Mouse (Mus musculus) cerebellum, adult 11 months (tissue): Measurements from ENCODE around the gene R3hcc1l.

Experiments
- DNase-seq: peaks from one replicate; pipeline ENCODE4 v3.0.0; 2022

The R3hcc1l gene

DNA sequence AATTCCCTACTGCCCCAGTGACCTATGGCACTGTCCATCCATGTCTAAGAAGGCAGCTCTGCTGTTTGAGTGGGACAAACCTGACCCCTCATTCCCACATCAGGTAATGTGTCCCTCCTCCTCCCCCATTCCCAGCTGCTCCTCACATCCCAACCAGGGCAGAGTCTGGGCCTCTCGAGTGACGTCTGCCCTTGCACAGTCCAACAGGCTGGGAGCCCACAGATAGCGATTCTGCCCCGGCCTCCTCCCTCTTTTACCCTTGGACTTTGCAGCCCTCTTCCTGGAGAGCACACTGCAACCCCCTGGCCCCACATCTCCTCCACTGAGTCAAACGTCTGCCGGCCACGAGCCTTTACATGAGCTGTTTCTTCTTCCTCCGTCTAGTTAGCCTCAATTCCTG is 84.0 kb downstream of the R3hcc1l start:
- no peak for DNase-seq

GRCm38 (mm10) chr19:42608082-42608481 is 89.5 kb downstream of the R3hcc1l start:
- DNase-seq = no peak

- DNase-seq = no peak
These were observed 91.2 kb downstream of the R3hcc1l start for GRCm38 (mm10) chr19:42609716-42610115.

GRCm38 (mm10) chr19:42611746-42612145 is 93.2 kb downstream of the R3hcc1l start:
- no peak for DNase-seq

DNA sequence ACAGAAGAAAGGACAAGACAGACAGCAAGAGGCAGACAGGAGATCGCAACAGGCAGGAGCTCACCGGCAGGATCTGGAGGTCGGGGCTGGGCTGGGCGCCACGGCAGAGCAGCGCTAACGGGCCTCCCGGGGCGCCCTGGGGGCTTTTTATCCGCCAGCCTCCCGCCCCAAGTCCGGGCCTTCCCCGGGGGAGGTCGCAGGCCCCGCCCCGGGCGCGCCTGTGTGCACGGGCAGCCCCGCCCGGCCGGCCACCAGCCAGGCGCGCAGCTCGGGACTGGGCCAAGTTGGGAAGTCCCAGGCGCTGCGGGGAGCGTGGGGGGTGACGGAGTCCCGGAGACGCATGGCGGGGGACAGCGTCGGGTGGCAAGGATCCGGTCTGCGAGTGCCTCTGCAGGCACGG is 94.1 kb downstream of the R3hcc1l start, which contains the start of gene Loxl4:
TSS of gene Loxl4 (minus strand) at position 160 of the 400 bp plus-strand sequence.
- no peak for DNase-seq

GRCm38 (mm10) chr19:42613116-42613515 is 94.6 kb downstream of the R3hcc1l start:
- no peak for DNase-seq

- DNase-seq = no peak
These were observed 95.2 kb downstream of the R3hcc1l start for GRCm38 (mm10) chr19:42613647-42614225.

- no peak for DNase-seq
These were observed 109.5 kb downstream of the R3hcc1l start for GRCm38 (mm10) chr19:42628068-42628467.

DNA sequence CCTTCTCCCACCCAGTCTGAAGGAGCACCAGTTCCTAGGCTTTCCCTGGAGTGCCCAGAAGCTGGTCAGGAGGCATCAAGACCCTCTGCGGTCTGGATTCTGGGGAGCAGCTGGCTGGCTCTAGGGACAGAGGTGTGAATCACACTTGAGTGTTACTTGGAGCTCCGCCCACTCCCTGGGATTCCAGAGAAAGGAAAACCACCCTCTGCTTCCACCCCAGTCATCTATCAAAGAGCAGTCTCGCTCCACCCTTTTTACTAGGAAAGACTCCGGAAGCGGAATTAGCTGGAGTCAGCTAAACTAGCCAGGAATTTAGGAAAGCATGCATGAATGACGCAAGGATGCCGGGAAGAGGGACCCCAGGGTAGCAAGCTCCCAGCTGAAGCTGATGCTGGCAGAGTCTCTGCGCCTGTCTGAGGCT is 113.0 kb downstream of the R3hcc1l start:
- DNase-seq = no peak

DNA sequence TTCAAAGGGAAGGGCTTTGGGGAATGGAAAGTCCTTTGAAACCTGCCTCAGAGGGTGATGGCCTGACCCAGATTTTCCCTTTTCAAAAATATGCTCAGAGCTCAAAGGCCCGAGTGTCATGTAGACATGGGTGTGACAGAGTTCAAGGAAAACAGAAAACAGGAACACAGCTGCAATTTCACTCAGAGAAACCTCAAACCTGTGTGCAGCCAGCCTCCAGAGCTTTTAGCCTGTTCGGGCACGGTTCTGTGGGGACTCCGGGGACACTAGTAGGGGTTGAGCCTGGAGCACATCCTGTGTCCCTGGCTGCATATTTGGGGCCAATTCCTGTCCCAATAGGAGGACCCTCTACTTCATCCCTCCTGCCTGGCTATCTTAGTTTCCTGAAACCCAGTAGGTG is 113.7 kb downstream of the R3hcc1l start:
- DNase-seq = no peak

- no peak for DNase-seq
These were observed 115.1 kb downstream of the R3hcc1l start for GRCm38 (mm10) chr19:42633650-42634049.

- no peak for DNase-seq
These were observed 118.1 kb downstream of the R3hcc1l start for GRCm38 (mm10) chr19:42636631-42637030.

DNA sequence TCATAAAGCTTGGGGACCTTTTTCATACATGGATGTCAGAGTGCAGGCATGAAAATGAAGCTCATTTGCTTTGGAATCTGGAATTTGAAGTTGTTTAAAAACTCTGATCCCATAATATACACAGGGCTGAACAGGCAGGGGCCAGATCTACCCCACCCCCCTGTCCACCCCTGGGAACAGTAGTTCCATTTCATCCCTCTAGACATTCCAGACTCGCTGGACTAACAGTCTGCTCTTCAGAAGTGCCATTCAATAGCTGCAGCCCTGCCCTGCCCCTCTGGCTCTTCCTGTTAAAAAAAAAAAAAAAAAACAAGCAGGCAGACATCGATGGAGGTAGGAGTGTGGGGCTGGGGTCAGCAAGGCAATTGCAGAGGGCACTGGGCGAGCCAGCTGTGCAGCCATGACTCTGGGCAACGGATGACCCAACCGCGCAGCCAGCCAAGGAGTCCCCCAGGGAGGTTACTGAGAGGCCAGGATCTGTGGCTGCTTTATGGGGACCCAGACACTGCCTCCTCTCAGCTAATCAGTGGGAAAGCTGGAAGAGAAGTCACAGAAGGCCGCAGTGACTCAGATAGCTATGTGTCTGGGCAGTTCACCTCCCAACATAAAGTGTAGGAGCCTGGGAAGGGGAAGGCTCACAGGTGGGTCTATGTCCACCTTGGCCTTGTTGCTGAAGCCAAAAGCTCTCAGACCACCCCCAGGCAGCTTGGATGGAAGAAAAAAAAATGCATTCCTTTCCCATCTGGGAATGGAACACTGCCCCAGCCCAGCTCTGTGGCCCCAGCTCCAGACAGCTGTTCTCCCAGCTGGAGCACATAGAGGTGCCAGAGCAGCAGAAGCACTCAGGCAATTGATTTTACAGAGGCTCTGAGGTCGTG is 120.3 kb downstream of the R3hcc1l start:
- no peak for DNase-seq

DNA sequence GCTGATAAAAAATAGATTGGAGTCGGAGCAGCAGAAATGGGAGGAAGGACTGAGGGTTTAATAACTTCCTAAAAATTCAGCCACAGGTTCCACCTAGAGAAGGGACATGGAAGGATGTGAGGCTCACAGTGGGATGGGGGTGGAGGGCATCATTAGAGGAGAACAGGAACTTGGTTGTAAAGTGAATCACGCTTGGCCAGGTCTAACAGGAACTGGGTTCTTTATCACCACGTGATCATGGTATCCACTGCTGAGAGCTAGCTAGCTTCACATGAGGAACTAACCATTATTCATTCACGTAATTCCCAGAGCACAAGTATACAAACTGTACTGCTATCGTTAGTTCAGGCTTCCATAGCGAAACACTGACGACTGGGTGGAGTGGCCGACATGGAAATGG is 121.0 kb downstream of the R3hcc1l start:
- DNase-seq = no peak

DNA sequence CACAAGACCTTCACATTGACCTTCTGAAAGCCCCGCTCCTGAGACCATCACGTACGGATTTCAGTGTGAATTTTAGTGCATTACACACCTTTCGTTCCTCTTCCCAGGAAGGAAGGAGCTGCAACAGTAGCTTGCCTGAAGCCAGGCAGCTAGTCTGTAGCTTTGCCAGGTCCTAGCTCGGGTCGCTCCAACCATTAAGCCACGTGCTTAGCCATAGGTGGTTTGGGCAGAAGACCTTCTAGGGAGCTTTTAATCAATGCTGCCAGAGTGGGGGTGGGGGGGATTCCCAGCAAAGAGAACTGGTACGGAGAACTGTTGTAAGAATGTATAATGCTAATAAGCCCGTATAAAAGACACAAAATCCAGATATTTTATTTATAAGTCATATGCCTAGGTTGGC is 121.7 kb downstream of the R3hcc1l start:
- DNase-seq = no peak
